Mouse (Mus musculus) granulocyte monocyte progenitor cell, adult 5-6 weeks (primary cell): ENCODE results near the gene Shisa9. TPM values are rescaled to one million over a fixed set of nuclear protein-coding genes. Genes with fewer than 3 reads are reported as not detected.

Experiments
- ATAC-seq: replicated peaks from 2 replicates; pipeline ENCODE4 v1.8.0; 2016; ENCODE audit warnings: mild to moderate bottlenecking, moderate TSS enrichment, inconsistent platforms; ENCODE audit not compliant: poor library complexity, severe bottlenecking
- total RNA-seq, 2 experiments: library from RNA; stranded (forward) in 1 of 2; stranded (reverse) in 1 of 2; fragments of 200-712, 200-1000 nt in 1 of 2; fragments of >200 nt in 1 of 2; fragmentation: Nextera tagmentation in 1 of 2; gene quantifications; 2 replicates each; pipeline ENCODE4 v1.2.3; 2014 to 2017

Gene Shisa9
- total RNA-seq, 2 experiments from 2014 or later = not detected

DNA sequence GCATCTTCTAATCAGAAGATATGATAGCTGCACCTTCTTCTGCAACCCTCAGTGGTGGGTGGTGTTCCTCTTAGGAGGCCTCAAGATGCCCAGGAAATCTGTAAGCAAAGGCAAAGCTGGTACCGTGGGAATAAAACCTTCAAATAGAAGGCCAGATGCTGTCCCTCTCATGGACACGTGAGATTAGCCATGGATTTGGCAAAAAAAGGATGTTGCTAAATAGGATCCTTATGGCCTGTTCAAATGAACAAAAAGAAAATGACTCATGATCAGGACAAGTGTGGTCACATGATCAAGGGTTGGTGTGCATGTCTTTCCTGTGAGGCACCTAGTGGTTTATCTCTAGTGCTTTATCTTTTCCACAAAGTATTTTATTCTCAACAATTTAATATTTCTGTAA, 194.1 kb downstream of the Shisa9 start:
- ATAC-seq = no peak

DNA sequence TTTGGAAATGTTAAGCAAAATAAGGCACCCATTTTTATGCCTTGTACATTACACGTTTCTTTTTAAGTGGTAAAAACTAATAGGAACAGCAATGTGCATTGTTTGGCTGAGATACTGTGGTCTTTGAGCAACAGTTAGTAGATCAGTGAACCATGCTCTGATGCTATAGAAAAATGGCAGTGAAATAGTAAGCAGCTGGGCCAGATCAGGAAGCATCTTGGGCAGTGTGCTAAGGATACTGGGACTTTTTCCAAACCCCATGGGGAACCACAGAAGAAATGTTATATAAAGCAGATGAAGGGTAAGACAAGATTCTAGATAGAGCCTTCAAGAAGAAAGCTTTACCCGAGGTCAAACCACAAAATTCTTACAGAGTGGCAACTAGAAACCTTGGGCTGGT, 205.8 kb downstream of the Shisa9 start:
- ATAC-seq = no peak

DNA sequence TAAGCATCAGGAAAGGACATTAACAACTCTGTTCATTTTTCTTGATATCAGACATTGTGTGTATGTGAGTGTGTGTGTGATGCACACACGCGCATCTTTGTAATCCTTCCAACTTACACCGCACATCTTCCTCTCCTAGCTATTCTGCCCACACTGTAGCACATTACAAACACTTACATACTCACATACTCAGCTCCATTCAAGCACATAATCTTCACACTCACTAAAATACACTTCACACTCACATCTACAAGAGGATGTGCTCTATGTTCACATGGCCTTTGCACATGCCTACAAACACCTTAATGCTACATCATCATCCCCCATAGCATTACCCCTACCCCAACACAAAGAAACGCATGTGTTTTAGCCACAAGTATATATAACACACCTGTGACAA, 212.9 kb downstream of the Shisa9 start:
- no peak for ATAC-seq

DNA sequence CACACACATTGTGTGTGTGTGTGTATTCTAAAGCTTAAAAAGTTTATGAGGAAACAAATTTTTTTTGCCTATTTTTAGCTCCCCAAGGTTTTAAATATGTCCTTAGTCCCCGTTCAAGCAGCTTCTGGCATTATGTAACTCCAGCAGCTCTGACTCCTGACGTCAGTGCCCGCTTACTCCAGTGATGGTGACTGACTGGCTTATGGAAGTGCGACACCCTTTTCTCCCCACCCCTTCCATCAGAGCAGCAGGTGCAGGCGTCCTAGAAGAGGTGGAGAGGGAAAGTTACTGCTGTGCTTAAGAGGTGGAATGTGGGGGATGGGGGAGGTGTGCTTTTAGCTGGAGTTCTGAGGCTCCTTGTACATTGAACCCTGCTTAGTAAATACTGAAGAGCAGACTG, 213.7 kb downstream of the Shisa9 start:
- no peak for ATAC-seq

DNA sequence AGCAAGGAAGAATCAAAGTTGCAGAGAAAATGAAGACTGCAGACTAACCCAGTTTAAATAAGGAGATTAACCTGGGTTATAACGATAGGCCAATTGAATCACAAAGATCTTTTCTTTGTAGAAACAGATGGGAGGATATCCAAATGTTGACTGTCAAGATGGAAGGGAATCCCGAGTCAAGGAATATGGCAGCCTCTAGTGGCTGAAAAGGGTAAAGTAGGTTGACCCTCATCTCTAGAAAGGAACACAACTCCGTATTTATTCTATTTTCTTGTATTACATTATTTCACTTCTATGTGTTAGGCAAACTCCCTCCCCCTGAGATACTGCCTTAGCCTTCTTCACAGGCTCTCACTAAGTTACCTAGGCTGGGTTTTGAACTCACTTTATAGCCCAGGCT, 217.3 kb downstream of the Shisa9 start:
- ATAC-seq = no peak

DNA sequence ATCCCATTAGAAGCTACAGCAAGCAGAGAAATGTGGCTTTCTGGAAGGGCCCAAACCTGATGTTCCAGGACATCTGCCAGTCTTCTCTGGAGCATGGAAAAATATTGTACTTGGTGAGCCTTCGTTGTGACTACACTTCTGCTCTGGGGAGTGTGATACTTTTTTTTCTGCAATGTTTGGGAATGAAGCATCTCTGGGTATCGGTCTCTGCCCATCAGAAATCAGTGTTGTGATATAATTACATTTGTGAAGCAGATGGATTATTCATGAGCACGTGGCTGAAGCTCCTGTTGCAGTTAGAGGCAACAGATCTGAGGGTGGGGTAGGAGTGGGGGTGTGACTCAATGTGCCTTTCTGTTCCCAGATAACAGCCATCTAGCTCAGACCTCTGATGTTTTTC, 218.2 kb downstream of the Shisa9 start:
- no peak for ATAC-seq

DNA sequence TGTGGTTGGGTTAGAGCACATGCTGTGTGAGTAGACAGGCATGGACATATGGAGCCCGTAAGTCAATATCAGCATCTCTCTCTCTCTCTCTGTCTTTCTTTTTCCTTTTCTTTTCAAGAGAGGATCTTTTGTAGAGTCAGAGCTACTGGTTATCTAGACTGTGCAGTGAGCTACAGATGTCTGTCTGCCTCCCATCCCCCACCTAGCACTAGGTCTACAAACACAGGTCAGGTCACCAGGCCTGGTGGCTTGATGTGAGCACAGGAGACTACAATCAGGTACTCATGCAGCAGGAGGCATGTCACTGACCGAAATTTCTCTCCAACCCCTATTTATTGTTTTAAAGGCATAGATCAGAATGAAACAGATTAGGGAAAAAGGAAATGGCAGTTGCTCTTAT, 219.1 kb downstream of the Shisa9 start:
- no peak for ATAC-seq

DNA sequence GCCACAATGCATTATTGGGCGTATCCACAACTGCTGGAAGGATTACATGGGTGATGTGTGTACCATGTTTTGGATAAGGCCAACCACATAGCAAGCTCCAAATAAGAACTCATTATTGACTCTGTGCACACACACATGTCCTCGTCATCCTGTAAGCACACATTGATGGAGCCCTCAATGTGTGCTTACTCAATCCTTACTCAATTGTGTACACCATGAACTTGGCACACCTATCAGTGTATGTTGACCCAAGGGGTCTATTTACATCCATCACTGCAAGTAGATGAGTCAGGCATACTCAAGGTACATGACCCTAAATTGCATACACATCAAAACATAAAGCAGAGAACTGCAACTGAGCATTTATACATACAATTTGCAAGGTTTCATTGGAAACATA, 220.5 kb downstream of the Shisa9 start:
- ATAC-seq = no peak

DNA sequence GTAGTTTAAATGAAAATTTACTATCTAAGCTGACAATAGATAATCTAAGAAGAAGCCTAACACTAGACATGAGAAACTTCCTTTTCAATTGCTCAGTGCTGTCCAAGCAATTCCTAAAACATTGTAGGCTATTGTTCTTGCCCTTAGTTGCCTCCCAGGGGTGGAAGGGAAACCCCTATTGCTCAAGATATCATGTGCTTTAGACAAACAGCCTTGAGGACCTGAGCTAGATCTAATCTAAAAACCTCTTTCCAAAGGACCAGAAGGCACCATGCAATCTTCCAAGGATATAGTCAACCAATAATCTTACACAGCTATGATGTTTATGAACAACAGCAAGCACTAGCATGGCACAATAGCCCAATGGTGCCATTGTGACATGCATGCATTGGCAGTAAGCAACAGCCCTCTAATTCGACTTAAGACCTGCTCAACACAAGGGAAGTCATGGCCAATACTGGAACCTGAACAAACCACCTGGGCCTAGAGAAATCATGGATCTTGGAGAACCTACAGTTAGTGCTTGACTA, 222.6 kb downstream of the Shisa9 start:
- ATAC-seq = peak; percentile 53

DNA sequence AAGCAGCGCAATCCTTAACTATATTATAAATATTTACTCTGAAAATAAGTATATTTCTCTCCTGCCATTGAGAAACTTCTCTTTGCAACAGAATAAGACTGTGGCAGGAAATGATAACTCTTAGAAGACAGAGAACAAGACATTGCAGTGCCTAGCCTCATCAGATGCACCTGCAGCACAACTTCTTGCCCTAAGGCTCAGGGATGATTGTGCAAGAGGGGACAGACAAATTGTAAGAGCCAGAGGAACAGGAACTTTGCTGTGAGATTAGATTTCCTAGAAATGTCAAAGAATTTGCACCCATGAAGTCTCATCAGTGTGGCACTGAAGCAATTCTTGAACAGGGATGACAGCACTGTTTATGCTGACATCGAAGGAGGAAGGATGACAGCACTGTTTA, 223.0 kb downstream of the Shisa9 start:
- ATAC-seq = peak; percentile 93

DNA sequence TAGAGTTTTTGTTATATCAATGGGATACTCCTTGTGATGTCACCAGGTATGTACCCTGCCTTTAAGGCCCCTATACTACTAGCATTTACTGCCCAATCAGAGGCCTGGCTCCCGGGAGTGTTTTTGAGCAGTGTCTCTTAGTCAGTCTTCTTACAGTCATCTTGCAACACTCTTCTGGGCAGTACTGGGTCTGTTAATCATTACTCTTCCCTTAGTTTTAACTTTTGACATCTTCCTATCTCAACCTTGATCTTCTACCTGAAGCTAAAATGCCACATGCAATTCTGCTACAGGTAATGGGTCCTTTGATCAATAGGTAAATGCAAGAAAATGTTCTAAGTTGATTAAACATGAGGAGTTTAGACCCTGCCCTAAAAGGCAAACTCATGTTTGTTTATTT, 225.4 kb downstream of the Shisa9 start:
- no peak for ATAC-seq

DNA sequence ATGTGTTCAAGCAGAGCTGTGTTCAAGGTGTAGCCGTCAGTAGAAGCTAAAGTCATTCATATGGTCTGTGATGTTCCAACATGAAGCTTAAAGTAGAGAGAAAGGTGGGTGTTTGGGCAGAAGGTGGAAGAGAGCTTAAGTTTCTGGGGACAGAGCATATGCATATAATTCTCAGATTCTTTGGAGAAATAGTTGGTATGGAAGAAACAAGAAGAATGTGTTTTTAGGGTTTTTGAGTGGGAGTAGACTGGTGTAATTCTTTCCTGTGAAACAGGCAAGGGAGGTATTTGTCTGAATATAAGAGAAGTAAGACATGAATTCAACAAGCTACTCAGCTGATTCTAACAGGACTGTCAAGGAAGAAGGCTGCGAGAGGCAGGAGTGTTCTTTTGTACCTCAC, 225.9 kb downstream of the Shisa9 start:
- no peak for ATAC-seq

DNA sequence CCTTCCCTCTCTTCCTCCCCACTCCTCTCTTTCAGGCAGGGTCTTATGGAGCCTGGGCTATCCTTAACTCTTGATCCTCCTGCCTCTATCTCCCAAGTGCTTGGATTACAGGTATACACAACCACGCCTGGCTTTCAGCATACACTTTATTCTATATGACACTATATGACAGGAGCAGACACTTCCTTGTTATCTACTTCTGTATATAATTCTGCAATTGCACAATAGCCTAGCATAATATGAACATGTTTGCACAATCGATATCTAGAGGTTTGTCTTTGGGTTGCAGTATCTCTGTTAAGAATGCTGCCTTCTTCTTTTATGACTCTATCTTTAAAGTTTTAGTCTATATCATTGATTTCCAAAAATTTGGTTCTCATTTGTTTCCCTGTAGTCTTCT, 230.1 kb downstream of the Shisa9 start:
- ATAC-seq = peak; percentile 89

DNA sequence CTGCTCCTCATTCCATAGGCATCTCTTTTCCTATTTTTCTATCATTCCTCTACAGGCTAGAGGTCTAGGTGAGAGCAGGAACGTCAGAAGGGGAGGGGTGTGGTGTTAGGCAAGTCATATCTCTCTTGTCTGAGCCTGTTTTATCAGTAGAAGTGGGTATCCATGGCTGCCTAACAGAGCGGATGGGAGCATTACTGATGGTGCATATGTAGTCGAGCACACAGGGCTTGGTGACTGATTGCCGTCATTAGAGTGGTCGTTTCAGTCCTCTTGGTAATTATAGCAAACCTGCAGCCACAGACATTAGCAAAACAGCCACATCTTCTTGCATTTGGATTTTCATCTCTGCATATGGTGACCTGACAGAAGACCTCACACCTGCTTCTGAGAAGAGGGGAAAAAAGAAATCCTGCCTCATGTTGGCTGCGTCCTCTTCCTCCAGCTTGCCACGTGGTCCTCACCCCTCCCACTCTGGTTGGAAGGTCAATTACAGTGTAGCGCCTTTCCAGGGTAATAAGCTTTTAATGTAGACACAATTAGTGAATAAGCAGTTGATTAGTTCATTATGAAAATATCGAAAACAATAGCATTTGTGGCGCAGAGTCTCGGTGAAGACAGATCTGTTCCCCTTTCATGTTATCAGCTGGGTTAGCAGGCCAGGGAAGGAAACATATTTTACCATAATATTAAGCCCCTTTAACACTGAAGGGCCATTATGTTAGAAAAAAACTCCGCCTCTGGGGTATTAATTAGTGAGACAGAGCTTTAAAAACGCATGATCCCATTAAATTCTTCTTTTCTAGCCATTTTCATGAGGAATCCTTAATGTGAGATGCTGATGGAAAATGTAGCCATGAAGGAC, 233.6 kb downstream of the Shisa9 start:
- no peak for ATAC-seq

DNA sequence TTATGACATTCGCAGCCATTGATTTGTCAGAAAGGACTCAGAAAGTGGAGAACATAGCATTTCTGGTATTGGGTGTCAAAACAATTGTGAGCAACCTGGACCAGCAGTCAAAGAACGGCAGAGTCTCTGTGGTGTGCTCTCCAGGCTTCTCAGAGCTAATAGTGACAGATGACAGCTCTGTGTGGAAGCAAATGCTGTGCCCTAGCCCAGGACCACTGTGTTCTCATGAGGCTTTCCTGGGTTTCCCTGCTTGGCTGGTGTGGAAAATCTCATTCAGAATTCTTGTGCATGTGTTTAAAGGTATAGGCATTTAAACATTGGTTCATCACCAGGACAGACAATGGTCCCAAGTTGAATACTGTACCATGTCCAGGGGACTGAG, 234.2 kb downstream of the Shisa9 start:
- no peak for ATAC-seq

DNA sequence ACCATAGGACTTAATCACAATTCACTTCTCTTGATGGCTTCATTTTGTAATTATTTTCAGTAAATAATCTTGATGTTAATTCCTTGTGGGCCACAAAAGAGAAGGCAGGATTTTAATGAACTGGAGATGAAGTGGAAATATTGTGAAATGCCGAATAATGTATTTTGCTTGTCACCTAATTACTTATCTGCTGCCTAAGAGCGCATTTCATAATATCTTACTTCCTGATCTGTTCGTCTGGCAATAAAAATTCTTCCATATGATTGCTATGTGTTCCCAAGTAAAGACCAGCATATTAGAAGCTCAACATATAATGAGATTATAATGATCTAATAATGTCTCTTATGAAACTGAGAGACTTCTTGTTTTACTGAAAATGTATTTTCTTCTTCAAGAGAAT, 235.9 kb downstream of the Shisa9 start:
- ATAC-seq = no peak; the same call in 1 of the 2 replicates

DNA sequence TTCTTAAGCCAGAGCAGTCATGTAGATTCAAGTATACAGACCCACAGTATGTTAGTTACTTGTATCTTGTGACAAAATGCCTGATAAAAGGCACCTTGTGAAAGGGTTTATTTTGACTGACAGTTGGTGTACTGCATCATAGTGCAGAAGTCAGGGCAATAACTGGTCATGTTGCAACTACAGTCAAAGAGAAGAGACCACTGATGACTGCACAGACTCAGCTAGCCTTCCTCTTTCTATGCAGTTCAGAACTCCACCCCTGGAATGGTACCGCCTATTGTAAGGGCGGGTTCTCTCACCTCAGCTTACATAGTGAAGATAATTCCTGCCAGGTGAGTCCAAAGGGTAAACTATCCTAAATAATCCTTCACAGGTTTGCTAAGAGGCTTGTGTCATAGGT, 239.6 kb downstream of the Shisa9 start:
- peak; percentile 83 for ATAC-seq

DNA sequence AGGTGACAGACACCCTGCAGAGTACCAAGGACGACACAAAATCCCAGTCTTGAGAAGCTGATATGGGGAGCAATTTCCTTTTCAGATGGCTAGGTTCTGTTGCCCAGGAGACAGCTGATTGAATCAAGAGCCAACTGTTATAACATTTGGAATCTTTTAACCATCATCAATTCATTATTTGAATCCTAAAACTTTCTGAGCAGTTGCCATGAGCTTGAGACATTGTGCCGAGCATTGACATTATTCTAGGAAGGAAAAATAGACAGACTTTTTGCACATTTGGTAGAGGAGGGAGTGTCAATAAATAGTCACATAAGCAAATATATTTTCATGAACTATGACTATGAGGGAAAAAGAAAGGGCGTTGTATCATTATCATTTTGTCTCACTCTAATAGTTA, 243.0 kb downstream of the Shisa9 start:
- no peak for ATAC-seq

DNA sequence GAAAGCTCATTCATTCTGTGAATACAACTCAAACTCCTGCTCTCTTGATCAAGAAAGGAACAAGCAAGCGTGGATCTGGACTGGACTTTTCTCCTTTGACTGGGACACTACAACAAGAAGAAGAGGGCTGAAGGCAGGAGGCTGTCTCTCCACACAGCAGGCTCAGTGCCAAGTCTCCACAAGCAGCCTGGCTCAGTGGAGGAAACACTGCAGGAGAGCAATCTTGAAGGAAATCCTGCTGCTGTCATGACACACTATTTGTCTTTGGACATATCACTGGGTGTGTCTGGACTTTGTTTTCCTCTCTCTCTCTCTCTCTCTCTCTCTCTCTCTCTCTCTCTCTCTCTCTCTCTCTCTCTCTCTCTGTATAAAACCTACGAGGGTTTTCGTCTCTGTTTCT, 249.4 kb downstream of the Shisa9 start:
- no peak for ATAC-seq

DNA sequence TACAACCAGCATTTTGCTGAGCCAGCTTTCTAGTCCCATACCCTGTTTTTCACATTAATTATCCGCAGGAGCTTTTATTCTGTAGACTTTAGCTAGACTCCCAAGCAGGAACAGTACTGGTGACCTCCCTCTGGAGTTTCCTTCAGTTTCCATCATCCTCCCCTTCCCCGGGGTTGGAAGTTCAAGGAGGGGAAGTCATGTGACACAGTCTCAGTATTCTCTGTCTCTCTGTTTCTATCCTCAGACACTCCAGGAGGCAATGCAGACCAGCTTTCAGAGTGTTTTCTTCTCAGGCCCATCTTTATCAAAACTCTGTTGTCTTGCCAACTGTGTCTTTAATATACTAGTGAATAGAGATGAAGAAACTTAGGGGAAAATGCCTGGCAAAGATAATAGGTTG, 250.4 kb downstream of the Shisa9 start:
- ATAC-seq = no peak

DNA sequence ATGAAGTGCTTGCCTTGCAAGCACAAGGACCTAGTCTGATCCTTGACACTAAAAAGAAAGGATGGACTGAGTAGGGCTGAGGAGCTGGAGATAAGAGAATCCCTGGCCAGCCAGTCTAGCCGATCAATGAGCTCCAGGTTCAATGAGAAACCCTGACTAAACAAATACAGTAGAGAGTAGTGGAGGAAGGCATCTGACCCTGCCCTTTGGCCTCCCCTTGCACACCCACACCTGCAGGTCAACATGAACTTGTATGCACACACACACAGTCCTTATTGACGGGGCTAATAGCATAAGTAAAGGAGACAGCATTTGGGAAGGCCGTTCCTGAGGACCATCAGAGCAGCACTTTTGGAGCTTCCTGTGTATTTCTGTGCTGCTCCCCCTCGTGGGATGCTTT, 254.7 kb downstream of the Shisa9 start:
- ATAC-seq = no peak

DNA sequence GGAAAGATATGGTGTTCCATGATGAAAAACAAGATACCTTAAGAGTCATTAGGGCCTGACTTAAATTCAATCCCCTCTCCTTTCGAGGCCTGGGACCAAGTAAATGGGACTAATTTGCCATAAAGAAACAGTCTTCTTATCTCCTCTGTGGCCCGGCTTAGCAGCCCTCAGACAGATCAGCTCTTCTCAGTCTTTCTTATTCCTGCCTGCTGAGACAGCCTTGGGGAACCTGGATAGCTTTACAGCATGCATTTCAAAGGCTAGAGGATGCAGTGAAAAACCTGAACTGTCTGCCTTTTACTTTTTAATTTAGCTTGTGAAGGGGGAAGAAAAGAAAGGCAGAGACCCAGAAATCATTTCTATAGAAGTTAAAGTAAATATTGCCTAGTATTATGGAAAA, 275.4 kb downstream of the Shisa9 start:
- no peak for ATAC-seq
